Mouse (Mus musculus) gastrocnemius, postnatal 10 days (tissue): ENCODE measurements at regions not wholly inside any gene's neighbourhood (a gene's known extent, or its start where the extent isn't known, plus 50 kb on each side); places are given as distances from the start of the nearest gene placed in this dataset.

Experiments used
- DNase-seq: peaks from one replicate; pipeline ENCODE4 v3.0.0; 2021; ENCODE audit warnings: mixed read lengths

- DNase-seq, result no peak
These were observed 1232.3 kb upstream of the Lrrc6 start for GRCm38 (mm10) chr15:67732988-67733387.

GRCm38 (mm10) chr15:67729492-67729891 lies 1228.8 kb upstream of the Lrrc6 start:
- DNase-seq, result no peak

GRCm38 (mm10) chr15:67725239-67725638 lies 1224.5 kb upstream of the Lrrc6 start:
- no peak for DNase-seq

- DNase-seq, result no peak
These were observed 1213.5 kb upstream of the Lrrc6 start for GRCm38 (mm10) chr15:67714203-67714602.

- no peak for DNase-seq
These were observed 1185.4 kb upstream of the Lrrc6 start for GRCm38 (mm10) chr15:67686140-67686539.

- no peak for DNase-seq
These were observed 1172.6 kb upstream of the Lrrc6 start for GRCm38 (mm10) chr15:67673276-67673675.

GRCm38 (mm10) chr15:67636155-67636554 lies 1135.4 kb upstream of the Lrrc6 start:
- no peak for DNase-seq

- no peak for DNase-seq
These were observed 1126.1 kb upstream of the Lrrc6 start for GRCm38 (mm10) chr15:67626704-67627287.

GRCm38 (mm10) chr15:67611896-67612295 lies 1111.2 kb upstream of the Lrrc6 start:
- no peak for DNase-seq

- no peak for DNase-seq
These were observed 1097.7 kb upstream of the Lrrc6 start for GRCm38 (mm10) chr15:67598426-67598825.

GRCm38 (mm10) chr15:67576581-67576980 lies 1075.9 kb upstream of the Lrrc6 start:
- DNase-seq, result no peak

GRCm38 (mm10) chr15:67571614-67572013 lies 1070.9 kb upstream of the Lrrc6 start:
- no peak for DNase-seq

GRCm38 (mm10) chr15:67557304-67557703 lies 1056.6 kb upstream of the Lrrc6 start:
- no peak for DNase-seq

GRCm38 (mm10) chr15:67551911-67552310 lies 1051.2 kb upstream of the Lrrc6 start:
- no peak for DNase-seq

- DNase-seq, result no peak
These were observed 1046.2 kb upstream of the Lrrc6 start for GRCm38 (mm10) chr15:67546896-67547400.

- no peak for DNase-seq
These were observed 1045.0 kb upstream of the Lrrc6 start for GRCm38 (mm10) chr15:67545745-67546144.

GRCm38 (mm10) chr15:67513722-67514121 lies 1013.0 kb upstream of the Lrrc6 start:
- no peak for DNase-seq

GRCm38 (mm10) chr15:67495001-67495658 lies 994.4 kb upstream of the Lrrc6 start:
- no peak for DNase-seq

- DNase-seq, result no peak
These were observed 981.0 kb upstream of the Lrrc6 start for GRCm38 (mm10) chr15:67481733-67482132.

GRCm38 (mm10) chr15:67474325-67474724 lies 973.6 kb upstream of the Lrrc6 start:
- DNase-seq, result no peak

- no peak for DNase-seq
These were observed 972.3 kb upstream of the Lrrc6 start for GRCm38 (mm10) chr15:67472979-67473378.

GRCm38 (mm10) chr15:67471283-67471682 lies 970.6 kb upstream of the Lrrc6 start:
- no peak for DNase-seq

- DNase-seq, result no peak
These were observed 969.3 kb upstream of the Lrrc6 start for GRCm38 (mm10) chr15:67470036-67470435.
